Mouse (Mus musculus): ENCODE measurements around the gene Ric8a. TPM values are rescaled to one million over a fixed set of nuclear protein-coding genes. Genes with fewer than 3 reads are reported as not detected.

The Ric8a gene
- total RNA-seq (2021): 53.8 and 68.7 TPM in 2 replicates
- long read RNA-seq, transcript Ric8a-202 (8 exons, 2,272 nt): minor isoform, 8 of 93 reads
- long read RNA-seq, transcript Ric8a-201 (10 exons, 3,406 nt): major isoform, 56 of 93 reads
- long read RNA-seq, partial matches to known transcripts: 14 of 93 reads
- long read RNA-seq, other reads (novel, unspliced or antisense): 10 of 93 reads

- DNase-seq: peak; percentile 92
Measured at GRCm38 (mm10) chr7:140856785-140857549, at the start of gene Ric8a. TSS of gene Ric8a (plus strand) at chr7:140856957.

- DNase-seq: no peak
Measured at GRCm38 (mm10) chr7:140810496-140810895, 46.3 kb upstream of the Ric8a start.

- no peak for DNase-seq
Measured at GRCm38 (mm10) chr7:140811714-140812113, 45.0 kb upstream of the Ric8a start.

- DNase-seq: no peak
Measured at GRCm38 (mm10) chr7:140812850-140813249, 43.9 kb upstream of the Ric8a start.

- no peak for DNase-seq
Measured at GRCm38 (mm10) chr7:140820173-140820572, 36.6 kb upstream of the Ric8a start.

- DNase-seq: no peak
Measured at GRCm38 (mm10) chr7:140821305-140821652, 35.5 kb upstream of the Ric8a start.

GRCm38 (mm10) chr7:140821653-140822329 is 35.0 kb upstream of the Ric8a start, which contains the start of gene Zfp941:
TSS of gene Zfp941 (minus strand) at chr7:140822178.
- DNase-seq: peak; percentile 45

GRCm38 (mm10) chr7:140822731-140823130 is 34.0 kb upstream of the Ric8a start:
- DNase-seq: no peak

- no peak for DNase-seq
Measured at GRCm38 (mm10) chr7:140828171-140828881, 28.4 kb upstream of the Ric8a start.

- no peak for DNase-seq
Measured at GRCm38 (mm10) chr7:140831447-140831846, 25.3 kb upstream of the Ric8a start.

GRCm38 (mm10) chr7:140833341-140833740 is 23.4 kb upstream of the Ric8a start:
- DNase-seq: no peak

GRCm38 (mm10) chr7:140834968-140835757 is 21.6 kb upstream of the Ric8a start, which contains the start of gene Urah:
TSS of gene Urah (plus strand) at chr7:140835018.
- DNase-seq: peak; percentile 51

- no peak for DNase-seq
Measured at GRCm38 (mm10) chr7:140835758-140836087, 21.0 kb upstream of the Ric8a start.

- DNase-seq: no peak
Measured at GRCm38 (mm10) chr7:140836243-140837115, 20.3 kb upstream of the Ric8a start.

- no peak for DNase-seq
Measured at GRCm38 (mm10) chr7:140839556-140839955, 17.2 kb upstream of the Ric8a start.

GRCm38 (mm10) chr7:140840750-140841735 is 15.7 kb upstream of the Ric8a start:
- no peak for DNase-seq

- DNase-seq: no peak
Measured at GRCm38 (mm10) chr7:140843806-140844205, 13.0 kb upstream of the Ric8a start.

GRCm38 (mm10) chr7:140844905-140845665 is 11.7 kb upstream of the Ric8a start, which contains the start of gene Scgb1c1:
TSS of gene Scgb1c1 (plus strand) at chr7:140845547.
- peak; percentile 93 for DNase-seq

- no peak for DNase-seq
Measured at GRCm38 (mm10) chr7:140845683-140846082, 11.1 kb upstream of the Ric8a start.
